Mouse (Mus musculus): ENCODE data around the gene Hist3h2a.
A peak's percentile ranks its signal among the peaks of the same experiment; 100 is the strongest.
"Not testable (repeated sequence)": the region's sequence is repeated elsewhere in the genome, so short reads cannot be mapped to it uniquely, and the experiment has no call there.

Gene Hist3h2a

GRCm38 (mm10) chr11:58947798-58948528 is 6.5 kb upstream of the Hist3h2a start:
- DNase-seq (ENCODE audit: low read depth, low spot score) = no peak

GRCm38 (mm10) chr11:58948542-58949479 is 5.7 kb upstream of the Hist3h2a start, which contains the start of gene Hist3h2ba:
Gene Hist3h2ba (plus strand): TSS chr11:58948920.
- peak; percentile 94 for DNase-seq (ENCODE audit: low read depth, low spot score)

GRCm38 (mm10) chr11:58949480-58950431 is 4.7 kb upstream of the Hist3h2a start:
- peak; percentile 40 for DNase-seq (ENCODE audit: low read depth, low spot score)

GRCm38 (mm10) chr11:58951210-58951609 is 3.3 kb upstream of the Hist3h2a start:
- no peak for DNase-seq (ENCODE audit: low read depth, low spot score)

- DNase-seq (ENCODE audit: low read depth, low spot score) = peak; percentile 33
Observed at GRCm38 (mm10) chr11:58953351-58954169, 925 bp upstream of the Hist3h2a start.

- DNase-seq (ENCODE audit: low read depth, low spot score) = not testable (repeated sequence)
Observed at GRCm38 (mm10) chr11:58954170-58954419, 390 bp upstream of the Hist3h2a start.

- no peak for DNase-seq (ENCODE audit: low read depth, low spot score)
Observed at GRCm38 (mm10) chr11:58955143-58955867, 820 bp downstream of the Hist3h2a start.

GRCm38 (mm10) chr11:58955868-58956257 is 1.4 kb downstream of the Hist3h2a start:
- no peak for DNase-seq (ENCODE audit: low read depth, low spot score)

GRCm38 (mm10) chr11:58957226-58957914 is 2.9 kb downstream of the Hist3h2a start:
- no peak for DNase-seq (ENCODE audit: low read depth, low spot score)

- DNase-seq (ENCODE audit: low read depth, low spot score) = no peak
Observed at GRCm38 (mm10) chr11:58958536-58958935, 4.1 kb downstream of the Hist3h2a start.

- DNase-seq (ENCODE audit: low read depth, low spot score) = no peak
Observed at GRCm38 (mm10) chr11:58959186-58959825, 4.8 kb downstream of the Hist3h2a start.

- peak; percentile 89 for DNase-seq (ENCODE audit: low read depth, low spot score)
Observed at GRCm38 (mm10) chr11:58959921-58960465, 5.5 kb downstream of the Hist3h2a start.

GRCm38 (mm10) chr11:58961364-58962177 is 7.1 kb downstream of the Hist3h2a start:
- peak; percentile 81 for DNase-seq (ENCODE audit: low read depth, low spot score)

- DNase-seq (ENCODE audit: low read depth, low spot score) = peak; percentile 74
Observed at GRCm38 (mm10) chr11:58963543-58963942, 9.1 kb downstream of the Hist3h2a start.

- DNase-seq (ENCODE audit: low read depth, low spot score) = no peak
Observed at GRCm38 (mm10) chr11:58964216-58964615, 9.7 kb downstream of the Hist3h2a start.

- peak; percentile 57 for DNase-seq (ENCODE audit: low read depth, low spot score)
Observed at GRCm38 (mm10) chr11:58965001-58965760, 10.7 kb downstream of the Hist3h2a start.

GRCm38 (mm10) chr11:58967346-58967745 is 12.9 kb downstream of the Hist3h2a start:
- peak; percentile 49 for DNase-seq (ENCODE audit: low read depth, low spot score)

Measured in R1 (cell line).